Mouse (Mus musculus): ENCODE measurements around the gene Kdm2a.

- TF ChIP-seq POLR2A (IDR thresholded peaks at IDR 0.05; ENCODE audit: insufficient read length, low read depth): no peak
- no peak for TF ChIP-seq TCF3 (IDR thresholded peaks at IDR 0.05; ENCODE audit: insufficient read length, low read depth)
- no peak for TF ChIP-seq E2F4 (IDR thresholded peaks at IDR 0.05; ENCODE audit: insufficient read depth)
- TF ChIP-seq USF1 (IDR thresholded peaks at IDR 0.05; ENCODE audit: low read depth): no peak
Measured at GRCm38 (mm10) chr19:4295391-4295790, 102.7 kb downstream of the Kdm2a start.

Data from myocyte (in vitro differentiated cells).